Comparison of ENCODE assay signal across 8 mouse cellular contexts in genomic region chrX:12081741-12082155, GRCm38 (mm10).
DNase-seq lines count a peak whose midpoint lies in the region; ATAC-seq and TF ChIP-seq lines count a peak whose summit lies in the region.

No protein-coding gene starts in this region.

- H3K9ac ChIP-seq in lung, embryonic 15.5 days: no peak overlapping the region
- no peak overlapping the region for H3K9ac ChIP-seq in embryonic facial prominence, embryonic 11.5 days (replicated peaks; ENCODE audit: low read length)
- no peak overlapping the region for H3K9ac ChIP-seq in hindbrain, postnatal 0 days (replicated peaks; ENCODE audit: low read length)
- peak overlapping the region; percentile 76; the same call in 1 of the 2 replicates for H3K9ac ChIP-seq in midbrain, embryonic 16.5 days (ENCODE audit: low read depth, low read length)

- no peaks in the 10 kb centered on the region for H3K36me3 ChIP-seq in lung, embryonic 15.5 days
- no peaks in the 10 kb centered on the region for H3K36me3 ChIP-seq in embryonic facial prominence, embryonic 11.5 days (replicated peaks; ENCODE audit: control insufficient read depth, insufficient read depth, low read depth, low read length)
- no peaks in the 10 kb centered on the region for H3K36me3 ChIP-seq in hindbrain, postnatal 0 days (ENCODE audit: insufficient read depth, low read length)
- H3K36me3 ChIP-seq in midbrain, embryonic 16.5 days (ENCODE audit: control insufficient read depth, insufficient read depth, low read length): no peaks in the 10 kb centered on the region

- H3K27ac ChIP-seq in lung, embryonic 15.5 days: no peak overlapping the region
- no peak overlapping the region for H3K27ac ChIP-seq in embryonic facial prominence, embryonic 11.5 days (replicated peaks; ENCODE audit: low read depth, low read length)
- no peak overlapping the region for H3K27ac ChIP-seq in hindbrain, postnatal 0 days
- no peak overlapping the region for H3K27ac ChIP-seq in midbrain, embryonic 16.5 days (ENCODE audit: low read length)

- H3K4me1 ChIP-seq in lung, embryonic 15.5 days: peaks cover 18% of the 10 kb centered on the region
- H3K4me1 ChIP-seq in embryonic facial prominence, embryonic 11.5 days (ENCODE audit: control insufficient read depth, insufficient read depth, low read length): no peaks in the 10 kb centered on the region; the same call in 1 of the 2 replicates
- no peaks in the 10 kb centered on the region for H3K4me1 ChIP-seq in hindbrain, postnatal 0 days (ENCODE audit: insufficient read depth, low read length)
- peaks cover 4% of the 10 kb centered on the region; the same call in 1 of the 2 replicates for H3K4me1 ChIP-seq in midbrain, embryonic 16.5 days (ENCODE audit: control insufficient read depth, insufficient read depth, low read length)

- DNase-seq in lung, postnatal 25 days (ENCODE audit: low spot score): no peak
- no peak for DNase-seq in embryonic facial prominence, embryonic 11.5 days (ENCODE audit: low spot score)
- DNase-seq in hindbrain, postnatal 0 days (ENCODE audit: low spot score): no peak
- no peak for DNase-seq in thymus, postnatal 36 days
- DNase-seq in kidney, adult 9 months: no peak

- H3K27me3 ChIP-seq in lung, embryonic 15.5 days: peaks cover 90% of the 10 kb centered on the region
- H3K27me3 ChIP-seq in embryonic facial prominence, embryonic 11.5 days (ENCODE audit: control insufficient read depth, insufficient read depth, low read length): peaks cover 64% of the 10 kb centered on the region
- peaks cover 10% of the 10 kb centered on the region; the same call in 1 of the 2 replicates for H3K27me3 ChIP-seq in hindbrain, postnatal 0 days (ENCODE audit: insufficient read depth, low read length)
- H3K27me3 ChIP-seq in midbrain, embryonic 16.5 days (ENCODE audit: control insufficient read depth, insufficient read depth, low read depth, low read length): peaks cover 15% of the 10 kb centered on the region

- peak overlapping the region; percentile 78 for H3K4me2 ChIP-seq in lung, embryonic 15.5 days
- H3K4me2 ChIP-seq in embryonic facial prominence, embryonic 11.5 days (ENCODE audit: low read depth, low read length): peak overlapping the region; percentile 81
- peak overlapping the region; percentile 70 for H3K4me2 ChIP-seq in hindbrain, postnatal 0 days (ENCODE audit: low read depth, low read length)
- H3K4me2 ChIP-seq in midbrain, embryonic 16.5 days (ENCODE audit: low read length): peak overlapping the region; percentile 71

- TF ChIP-seq CTCF in hindbrain, postnatal 0 days (IDR thresholded peaks at IDR 0.05; ENCODE audit: low read depth): no peak

- WGBS in lung, embryonic 15.5 days: 16% methylated on average over 22 of the region's 22 CpGs
- 2% methylated on average over 22 of the region's 22 CpGs for WGBS in embryonic facial prominence, embryonic 11.5 days
- WGBS in hindbrain, postnatal 0 days: 18% methylated on average over 22 of the region's 22 CpGs
- 10% methylated on average over 21 of the region's 22 CpGs for WGBS in midbrain, embryonic 16.5 days

- no peaks in the 10 kb centered on the region for H3K9me3 ChIP-seq in lung, embryonic 15.5 days
- no peaks in the 10 kb centered on the region for H3K9me3 ChIP-seq in embryonic facial prominence, embryonic 11.5 days (replicated peaks; ENCODE audit: control insufficient read depth, low read length)
- H3K9me3 ChIP-seq in hindbrain, postnatal 0 days (ENCODE audit: low read length): no peaks in the 10 kb centered on the region
- no peaks in the 10 kb centered on the region for H3K9me3 ChIP-seq in midbrain, embryonic 16.5 days (replicated peaks; ENCODE audit: control insufficient read depth, low read length, poor library complexity, severe bottlenecking)

- no peak for ATAC-seq in lung, embryonic 15.5 days (ENCODE audit: borderline replicate concordance, extremely low read depth, low FRiP score, low TSS enrichment)
- no peak for ATAC-seq in embryonic facial prominence, embryonic 11.5 days (replicated peaks; ENCODE audit: insufficient number of reproducible peaks, low FRiP score, low TSS enrichment, low read depth)
- no peak for ATAC-seq in hindbrain, postnatal 0 days
- no peak for ATAC-seq in midbrain, embryonic 16.5 days
- ATAC-seq in megakaryocyte-erythroid progenitor cell, adult 5-6 weeks (replicated peaks; ENCODE audit: low FRiP score, low TSS enrichment, poor library complexity, severe bottlenecking): no peak

- peak overlapping the region; percentile 61; the same call in 1 of the 2 replicates for H3K4me3 ChIP-seq in lung, embryonic 15.5 days
- H3K4me3 ChIP-seq in embryonic facial prominence, embryonic 11.5 days (ENCODE audit: low read depth, low read length): peak overlapping the region; percentile 61; the same call in 1 of the 2 replicates
- no peak overlapping the region; the same call in 1 of the 2 replicates for H3K4me3 ChIP-seq in hindbrain, postnatal 0 days (ENCODE audit: low read length)
- peak overlapping the region; percentile 60 for H3K4me3 ChIP-seq in midbrain, embryonic 16.5 days (ENCODE audit: low read depth, low read length)
